Mouse (Mus musculus) heart, adult 2 months (tissue): Measurements from ENCODE around the gene Rnaset2a. TPM values are rescaled to one million over a fixed set of nuclear protein-coding genes. Genes with fewer than 3 reads are reported as not detected.
"Not testable (repeated sequence)": the region's sequence is repeated elsewhere in the genome, so short reads cannot be mapped to it uniquely, and the experiment has no call there.

Source experiments
- DNase-seq, 2 experiments: peaks; one replicate each; pipeline ENCODE4 v3.0.0; 2021
- H3K27ac ChIP-seq: fragments of 200-600 bp; 2 replicates; pipeline ENCODE4 v1.8.1; 2022
- H3K27me3 ChIP-seq: fragments of 200-500 bp; 2 replicates; pipeline ENCODE4 v1.6.1; 2012; ENCODE audit warnings: mild to moderate bottlenecking, low read length, inconsistent platforms, mixed read lengths; ENCODE audit not compliant: control insufficient read depth, insufficient read depth
- H3K36me3 ChIP-seq: fragments of 200-500 bp; 2 replicates; pipeline ENCODE4 v1.6.1; 2012; ENCODE audit warnings: low read length, inconsistent platforms; ENCODE audit not compliant: control insufficient read depth, insufficient read depth
- H3K4me1 ChIP-seq: fragments of 200-500 bp; 2 replicates; pipeline ENCODE4 v1.6.1; 2011; ENCODE audit warnings: low read length; ENCODE audit not compliant: control insufficient read depth, insufficient read depth
- H3K4me3 ChIP-seq: fragments of 200-600 bp; 2 replicates; pipeline ENCODE4 v1.8.1; 2022
- H3K79me2 ChIP-seq: fragments of 200-500 bp; replicated peaks from 2 replicates; pipeline ENCODE4 v1.6.1; 2012; ENCODE audit warnings: mild to moderate bottlenecking, inconsistent platforms, low read length, moderate library complexity, mixed read lengths; ENCODE audit not compliant: control insufficient read depth, insufficient read depth
- H3K9ac ChIP-seq: fragments of 200-500 bp; 2 replicates; pipeline ENCODE4 v1.6.1; 2012; ENCODE audit warnings: low read depth, mild to moderate bottlenecking, control low read depth, inconsistent platforms, low read length, mixed read lengths
- WGBS: fragments of 180-500 bp; shearing (Covaris S2); methylation state at CpG from one replicate; pipeline ENCODE4 v1.1.7; 2018; 5-methylcytosine and 5-hydroxymethylcytosine counted together
- intact Hi-C: fragments of 180-260 bp; cut with DNase I; formaldehyde crosslinking; loops from one replicate; pipeline ENCODE4 v1.15.1; 2025
- polyA plus RNA-seq: library from polyadenylated mRNA; depleted of rRNA; stranded (reverse); fragments of >200 nt; gene quantifications from 2 replicates; pipeline ENCODE4 v1.2.3, GENCODE M21; 2012; rRNA removed
- total RNA-seq, 2 experiments: library from RNA; stranded (reverse); gene quantifications; 2 replicates each; pipeline ENCODE4 v1.2.3; 2021

Gene Rnaset2a
- total and polyA plus RNA-seq, 3 experiments, result 22.1 to 46.0 (median 28.9) TPM

DNA sequence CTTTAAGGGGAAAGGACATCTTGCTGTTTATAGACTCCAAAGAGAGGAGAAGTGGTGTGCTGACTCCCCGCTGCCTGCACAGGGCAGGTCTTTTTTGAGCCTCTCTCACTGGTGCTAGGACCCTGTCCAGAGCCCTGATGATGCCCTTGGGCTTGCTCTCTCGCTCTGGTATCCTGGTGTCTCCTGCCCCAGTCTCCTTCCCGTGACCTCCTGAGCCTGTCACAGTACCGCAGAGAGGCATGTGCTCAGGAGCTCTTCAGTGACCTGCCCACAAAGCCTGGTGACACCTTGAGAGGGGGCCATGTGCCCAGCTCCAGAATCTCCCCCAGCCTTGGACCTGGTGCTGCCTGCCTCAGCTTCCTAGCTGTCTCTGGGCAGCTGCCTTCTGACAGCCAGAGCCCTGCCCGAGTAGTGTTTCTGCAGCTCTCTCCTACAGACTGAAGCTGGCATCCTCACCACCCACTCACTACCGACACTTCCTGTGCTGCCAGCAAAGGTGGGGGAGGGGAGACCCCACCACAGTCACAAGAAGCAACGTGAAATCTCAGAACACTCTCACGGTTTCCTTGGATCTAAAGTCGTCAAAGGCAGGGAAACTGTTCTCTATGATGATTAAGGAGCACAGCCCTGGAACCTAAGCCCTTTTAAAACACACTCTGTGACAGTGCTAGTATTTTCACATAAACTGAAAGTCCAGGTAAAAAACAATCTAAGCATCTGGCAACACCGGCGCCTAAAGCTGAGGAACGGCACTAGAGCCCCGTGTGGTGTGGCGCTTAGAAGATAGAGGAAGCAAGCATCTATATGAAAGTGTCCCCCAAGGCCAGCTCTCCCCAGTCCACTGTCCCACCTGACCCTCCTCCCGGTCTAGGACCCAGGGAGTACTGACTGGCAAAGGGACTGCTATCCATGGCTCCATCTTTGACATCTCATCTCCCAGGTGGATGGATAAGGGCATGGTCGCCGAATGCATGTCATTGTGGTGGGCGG lies 55.1 kb downstream of the Rnaset2a start:
- 71% methylated on average over 4 of the region's 18 CpGs for WGBS
- H3K36me3 ChIP-seq, DNase-seq, H3K9ac ChIP-seq, H3K79me2 ChIP-seq, H3K4me3 ChIP-seq, intact Hi-C loops, H3K27ac ChIP-seq, H3K27me3 ChIP-seq, H3K4me1 ChIP-seq: not testable (repeated sequence)

DNA sequence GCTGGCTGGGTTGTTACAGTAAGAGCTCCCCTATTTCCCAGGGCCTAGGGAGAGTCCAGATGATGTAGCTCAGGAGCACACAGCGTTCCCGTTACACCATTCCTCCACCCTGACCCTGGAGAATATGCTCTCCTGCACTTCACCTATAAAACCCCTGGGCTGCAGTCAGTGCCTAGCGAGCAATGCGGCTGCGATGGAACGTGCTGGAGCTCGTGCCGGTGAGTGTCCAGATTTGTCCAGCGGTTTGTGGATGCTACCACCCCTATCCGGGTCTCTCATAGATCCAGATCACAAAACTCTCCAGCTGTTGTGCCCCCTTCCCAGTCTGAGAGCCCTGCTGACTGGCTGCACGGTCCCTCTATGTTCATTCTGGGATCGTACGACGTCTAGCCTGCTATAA lies 56.6 kb downstream of the Rnaset2a start:
- H3K9ac ChIP-seq, H3K4me3 ChIP-seq, H3K27ac ChIP-seq, H3K36me3 ChIP-seq, DNase-seq, H3K27me3 ChIP-seq, H3K79me2 ChIP-seq, H3K4me1 ChIP-seq, intact Hi-C loops: not testable (repeated sequence)
- WGBS, result 90% methylated on average over 14 of the region's 14 CpGs

DNA sequence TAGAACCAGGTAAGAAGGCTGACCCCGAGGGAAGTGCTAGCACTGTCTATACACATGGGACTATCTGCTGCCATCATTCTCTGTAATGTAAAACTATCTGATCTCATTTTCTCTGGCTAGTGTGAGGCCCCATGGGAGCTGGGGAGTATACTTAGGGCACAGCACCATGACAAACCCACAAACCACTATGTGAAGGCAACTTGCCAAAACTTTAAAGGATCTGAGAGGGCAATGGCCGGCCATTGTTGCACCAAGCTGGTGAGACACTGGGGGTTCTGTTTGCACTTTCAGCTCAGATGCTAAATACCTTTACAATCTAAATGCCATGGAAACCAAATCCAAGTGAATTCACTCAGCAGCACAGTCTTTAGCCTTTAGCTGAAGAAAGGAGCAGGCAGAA lies 78.0 kb downstream of the Rnaset2a start:
- H3K27me3 ChIP-seq, H3K27ac ChIP-seq, H3K4me3 ChIP-seq, H3K36me3 ChIP-seq, intact Hi-C loops, H3K79me2 ChIP-seq, H3K4me1 ChIP-seq, H3K9ac ChIP-seq, DNase-seq: not testable (repeated sequence)
- 79% methylated on average over 2 of the region's 2 CpGs for WGBS

Other genes starting within 250 kb of the Rnaset2a start
- 1 to 10 TPM; 2.9 to 3.0 TPM for gene Tagap, start 222.1 kb downstream of the Rnaset2a start, total RNA-seq
- gene Tagap, start 222.1 kb downstream of the Rnaset2a start, polyA plus RNA-seq, result 0.94 and 1.3 TPM in 2 replicates
- gene Rsph3a, start 202.5 kb downstream of the Rnaset2a start, total RNA-seq, result 10 to 100 TPM; 26.6 to 38.7 TPM
- gene Rsph3a, start 202.5 kb downstream of the Rnaset2a start, polyA plus RNA-seq, result 33.5 and 58.5 TPM in 2 replicates
- not detected for gene Gm49673, start 309 bp downstream of the Rnaset2a start, total RNA-seq
- 0.20 TPM in 1 of 2 replicates, not detected in the other for gene Gm49673, start 309 bp downstream of the Rnaset2a start, polyA plus RNA-seq
- 10 to 100 TPM; 15.7 to 15.8 TPM for gene Fgfr1op, start 17.4 kb upstream of the Rnaset2a start, total RNA-seq
- 3.0 and 6.7 TPM in 2 replicates for gene Fgfr1op, start 17.4 kb upstream of the Rnaset2a start, polyA plus RNA-seq
- not detected for gene Ccr6, start 87.9 kb upstream of the Rnaset2a start, total RNA-seq
- gene Ccr6, start 87.9 kb upstream of the Rnaset2a start, polyA plus RNA-seq, result 0.56 and 0.62 TPM in 2 replicates
- 100 to 1,000 TPM; 699 to 921 TPM for gene Mpc1, start 134.8 kb upstream of the Rnaset2a start, total RNA-seq
- gene Mpc1, start 134.8 kb upstream of the Rnaset2a start, polyA plus RNA-seq, result 643 and 921 TPM in 2 replicates
- 10 to 100 TPM; 13.3 to 17.6 TPM for gene Sft2d1, start 163.0 kb upstream of the Rnaset2a start, total RNA-seq
- gene Sft2d1, start 163.0 kb upstream of the Rnaset2a start, polyA plus RNA-seq, result 32.2 and 34.2 TPM in 2 replicates
- under 1 TPM; 0.07 to 0.13 TPM for gene Prr18, start 189.4 kb upstream of the Rnaset2a start, total RNA-seq
- gene Prr18, start 189.4 kb upstream of the Rnaset2a start, polyA plus RNA-seq, result 0.18 and 0.23 TPM in 2 replicates
- under 1 TPM; 0.36 to 0.47 TPM for gene T2, start 207.9 kb upstream of the Rnaset2a start, total RNA-seq
- gene T2, start 207.9 kb upstream of the Rnaset2a start, polyA plus RNA-seq, result 1.1 and 1.4 TPM in 2 replicates